Mouse (Mus musculus) intestine, embryonic 16.5 days (tissue): ENCODE measurements at regions not wholly inside any gene's neighbourhood (a gene's known extent, or its start where the extent isn't known, plus 50 kb on each side); places are given as distances from the start of the nearest gene placed in this dataset.

Experiments
- ATAC-seq: fragments of 200-750 bp; cut with Nextera tagmentation; 2 replicates; pipeline ENCODE4 v1.8.0; 2017; ENCODE audit warnings: moderate TSS enrichment, moderate library complexity
- H3K27ac ChIP-seq: fragments of 300-500 bp; sonication (generic); 2 replicates; pipeline ENCODE4 v1.5.1; 2014; ENCODE audit warnings: mild to moderate bottlenecking, low read length
- H3K27me3 ChIP-seq: fragments of 300-500 bp; sonication (generic); replicated peaks from 2 replicates; pipeline ENCODE4 v1.6.1; 2014; ENCODE audit warnings: low read length, control low read depth, mixed read lengths; ENCODE audit not compliant: control insufficient read depth, insufficient read depth
- H3K36me3 ChIP-seq: fragments of 300-500 bp; sonication (generic); 2 replicates; pipeline ENCODE4 v1.6.1; 2014; ENCODE audit warnings: low read length, control low read depth; ENCODE audit not compliant: control insufficient read depth, insufficient read depth
- H3K4me1 ChIP-seq: fragments of 300-500 bp; sonication (generic); 2 replicates; pipeline ENCODE4 v1.6.1; 2014; ENCODE audit warnings: low read length, control low read depth, mixed read lengths; ENCODE audit not compliant: control insufficient read depth, insufficient read depth
- H3K4me2 ChIP-seq: fragments of 300-500 bp; sonication (generic); 2 replicates; pipeline ENCODE4 v1.6.1; 2014; ENCODE audit warnings: low read depth, low read length, control low read depth
- H3K4me3 ChIP-seq: fragments of 300-500 bp; sonication (generic); 2 replicates; pipeline ENCODE4 v1.5.1; 2014; ENCODE audit warnings: mild to moderate bottlenecking, low read length
- H3K9ac ChIP-seq: fragments of 300-500 bp; sonication (generic); 2 replicates; pipeline ENCODE4 v1.6.1; 2014; ENCODE audit warnings: low read depth, low read length
- H3K9me3 ChIP-seq: fragments of 300-500 bp; sonication (generic); 2 replicates; pipeline ENCODE4 v1.6.1; 2016; ENCODE audit warnings: low read length, control low read depth; ENCODE audit not compliant: control insufficient read depth
- WGBS: fragments of 180-500 bp; shearing (Covaris S2); extraction: QIAGEN DNeasy Blood & Tissue Kit; methylation state at CpG from one replicate; pipeline ENCODE4 v1.1.7; 2014; 5-methylcytosine and 5-hydroxymethylcytosine counted together

DNA sequence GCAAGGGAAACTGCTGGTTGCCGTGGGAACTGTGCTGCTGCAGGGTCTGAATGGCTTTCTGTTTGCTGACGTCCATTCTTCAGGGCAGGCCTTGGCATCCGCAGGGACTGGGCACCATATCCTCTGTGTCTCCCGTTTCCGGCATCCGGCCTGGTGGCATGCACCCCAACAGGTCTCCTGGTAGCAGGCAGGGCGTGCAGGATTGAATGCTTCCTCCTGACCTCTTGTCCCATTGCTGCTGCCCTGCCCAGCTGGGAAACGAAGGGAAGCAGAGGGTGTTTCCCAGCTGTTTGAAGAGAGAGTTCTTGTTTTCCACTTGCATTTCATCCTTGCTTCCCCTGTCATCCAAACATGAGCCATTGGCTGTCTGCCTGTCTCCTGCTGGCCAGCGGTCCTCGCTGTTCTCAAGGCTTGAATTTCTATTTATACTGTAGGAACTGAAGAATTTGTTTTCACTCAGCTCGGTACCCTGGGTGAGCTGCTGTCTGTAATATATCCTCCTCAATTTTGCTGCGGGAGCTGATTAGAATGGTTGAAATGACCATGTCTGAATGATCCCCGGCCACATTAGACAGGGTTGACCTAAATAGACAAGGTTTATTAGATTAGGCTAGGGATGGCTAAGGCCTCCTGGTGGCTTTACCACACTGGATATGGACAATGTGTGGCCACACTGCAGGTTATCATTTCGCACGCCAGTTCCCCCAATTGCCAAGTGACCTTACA is 98.0 kb upstream of the Zfp648 start:
- Histone ChIP-seq H3K4me3 (no peak overlapping the region), H3K9ac (no peak overlapping the region), H3K4me2 (0 out of 2 replicates have a peak overlapping the region, but pooled peaks have one; percentile 6), H3K4me1 (peaks cover 6% of the 10 kb centered on the region; the same call in 1 of the 2 replicates), H3K9me3 (no peaks in the 10 kb centered on the region), H3K27ac (peak overlapping the region; percentile 54), H3K36me3 (no peaks in the 10 kb centered on the region), H3K27me3 (no peaks in the 10 kb centered on the region)
- WGBS, result 46% methylated on average over 15 of the region's 15 CpGs
- peak; percentile 62 for ATAC-seq

DNA sequence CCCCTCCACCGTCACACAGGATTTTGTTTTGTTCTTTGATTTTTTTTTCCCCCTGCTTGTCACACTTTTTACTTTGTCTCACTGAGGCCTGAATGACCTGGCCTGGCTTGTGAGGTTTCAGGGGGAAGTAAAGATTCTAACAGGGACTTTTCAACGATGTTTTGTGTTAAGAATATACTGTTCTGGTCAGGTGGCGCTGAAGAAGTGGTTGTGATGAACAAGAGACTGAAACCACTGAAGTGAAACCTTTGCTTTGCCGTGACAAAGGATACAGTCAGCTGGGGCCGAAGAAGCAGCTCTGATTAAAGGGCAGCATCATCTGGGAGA is 97.4 kb upstream of the Zfp648 start:
- Histone ChIP-seq H3K36me3 (no peaks in the 10 kb centered on the region), H3K27me3 (no peaks in the 10 kb centered on the region), H3K9ac (no peak overlapping the region), H3K4me1 (peaks cover 6% of the 10 kb centered on the region; the same call in 1 of the 2 replicates), H3K4me2 (no peak overlapping the region), H3K27ac (peak overlapping the region; percentile 54; the same call in 1 of the 2 replicates), H3K9me3 (no peaks in the 10 kb centered on the region), H3K4me3 (no peak overlapping the region)
- ATAC-seq, result no peak
- WGBS, result 78% methylated on average over 5 of the region's 5 CpGs

GRCm38 (mm10) chr1:154104006-154104600 is 96.9 kb upstream of the Zfp648 start:
- WGBS, result 85% methylated on average over 4 of the region's 4 CpGs
- no peak for ATAC-seq
- no peaks in the 10 kb centered on the region for H3K27me3 ChIP-seq
- H3K4me2 ChIP-seq, result no peak overlapping the region
- H3K9ac ChIP-seq, result no peak overlapping the region
- no peaks in the 10 kb centered on the region for H3K36me3 ChIP-seq
- H3K4me3 ChIP-seq, result no peak overlapping the region
- no peak overlapping the region for H3K27ac ChIP-seq
- peaks cover 6% of the 10 kb centered on the region; the same call in 1 of the 2 replicates for H3K4me1 ChIP-seq
- no peaks in the 10 kb centered on the region for H3K9me3 ChIP-seq

- Histone ChIP-seq H3K4me3 (no peak overlapping the region), H3K4me2 (no peak overlapping the region), H3K9me3 (no peaks in the 10 kb centered on the region), H3K36me3 (no peaks in the 10 kb centered on the region), H3K27me3 (no peaks in the 10 kb centered on the region), H3K4me1 (peaks cover 6% of the 10 kb centered on the region; the same call in 1 of the 2 replicates), H3K27ac (no peak overlapping the region), H3K9ac (no peak overlapping the region)
- ATAC-seq, result no peak
- WGBS, result 69% methylated on average over 1 of the region's 1 CpGs
Measured at GRCm38 (mm10) chr1:154104779-154105178, 96.2 kb upstream of the Zfp648 start.

GRCm38 (mm10) chr1:154112500-154112899 is 88.5 kb upstream of the Zfp648 start:
- Histone ChIP-seq H3K27me3 (no peaks in the 10 kb centered on the region), H3K27ac (no peak overlapping the region), H3K36me3 (no peaks in the 10 kb centered on the region), H3K9ac (no peak overlapping the region), H3K4me1 (0 out of 2 replicates have a peak, but pooled peaks cover 2% of the 10 kb centered on the region), H3K9me3 (no peaks in the 10 kb centered on the region), H3K4me3 (no peak overlapping the region), H3K4me2 (no peak overlapping the region)
- ATAC-seq, result no peak
- 67% methylated on average over 3 of the region's 3 CpGs for WGBS

- H3K9ac ChIP-seq, result no peak overlapping the region
- H3K36me3 ChIP-seq, result no peaks in the 10 kb centered on the region
- H3K4me3 ChIP-seq, result no peak overlapping the region
- no peak overlapping the region for H3K27ac ChIP-seq
- 82% methylated on average over 12 of the region's 12 CpGs for WGBS
- ATAC-seq, result no peak
- no peak overlapping the region for H3K4me2 ChIP-seq
- peaks cover 8% of the 10 kb centered on the region; the same call in 1 of the 2 replicates for H3K4me1 ChIP-seq
- H3K9me3 ChIP-seq, result no peaks in the 10 kb centered on the region
- H3K27me3 ChIP-seq, result no peaks in the 10 kb centered on the region
Measured at GRCm38 (mm10) chr1:154113291-154114050, 87.5 kb upstream of the Zfp648 start.

- H3K36me3 ChIP-seq, result no peaks in the 10 kb centered on the region
- no peaks in the 10 kb centered on the region for H3K9me3 ChIP-seq
- peaks cover 8% of the 10 kb centered on the region; the same call in 1 of the 2 replicates for H3K4me1 ChIP-seq
- no peak for ATAC-seq
- H3K4me2 ChIP-seq, result no peak overlapping the region
- H3K27ac ChIP-seq, result no peak overlapping the region
- 74% methylated on average over 7 of the region's 7 CpGs for WGBS
- H3K9ac ChIP-seq, result no peak overlapping the region
- H3K4me3 ChIP-seq, result no peak overlapping the region
- no peaks in the 10 kb centered on the region for H3K27me3 ChIP-seq
Measured at GRCm38 (mm10) chr1:154116188-154116710, 84.7 kb upstream of the Zfp648 start.

GRCm38 (mm10) chr1:154117346-154117687 is 83.7 kb upstream of the Zfp648 start:
- 24% methylated on average over 11 of the region's 11 CpGs for WGBS
- peaks cover 8% of the 10 kb centered on the region; the same call in 1 of the 2 replicates for H3K4me1 ChIP-seq
- no peaks in the 10 kb centered on the region for H3K27me3 ChIP-seq
- peak overlapping the region; percentile 52 for H3K9ac ChIP-seq
- no peaks in the 10 kb centered on the region for H3K36me3 ChIP-seq
- H3K4me3 ChIP-seq, result peak overlapping the region; percentile 34
- no peaks in the 10 kb centered on the region for H3K9me3 ChIP-seq
- ATAC-seq, result peak; percentile 29; the same call in 1 of the 2 replicates
- H3K27ac ChIP-seq, result 0 out of 2 replicates have a peak overlapping the region, but pooled peaks have one; percentile 40
- H3K4me2 ChIP-seq, result peak overlapping the region; percentile 57
